Mouse (Mus musculus): ENCODE data around the gene Cryge. TPM values are rescaled to one million over a fixed set of nuclear protein-coding genes. Genes with fewer than 3 reads are reported as not detected.
"Not testable (repeated sequence)": the region's sequence is repeated elsewhere in the genome, so short reads cannot be mapped to it uniquely, and the experiment has no call there.

The Cryge gene
- not detected for total RNA-seq (2018; cell fraction: chromatin; rRNA removed)
- total RNA-seq (2018; cell fraction: cytosol; rRNA removed) = not detected
- not detected for total RNA-seq (2018; cell fraction: nucleus; rRNA removed)
- polyA plus RNA-seq (2018) = not detected in 3 replicates

DNA sequence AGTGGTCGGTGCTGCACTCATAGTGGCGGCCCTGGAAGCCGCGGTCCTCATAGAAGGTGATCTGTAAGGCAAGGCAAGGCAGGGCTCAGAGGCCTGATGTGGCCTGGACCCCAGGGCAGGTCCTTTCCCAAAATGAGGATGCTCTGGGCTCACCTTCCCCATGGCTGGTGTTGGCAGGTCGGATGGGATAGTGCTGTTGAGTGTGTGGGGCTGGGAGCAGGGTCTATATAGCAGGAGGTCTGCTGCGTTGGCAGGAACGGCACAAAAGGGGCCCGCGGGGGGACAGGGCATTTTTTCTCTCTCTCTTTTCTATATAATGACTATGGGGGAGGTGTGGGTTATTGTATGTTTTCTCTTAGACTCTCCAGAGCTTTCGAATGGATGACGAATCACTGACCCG, at the start of gene Cryge:
Gene Cryge, minus strand, starts transcription at position 198 of the 400 bp plus-strand sequence.
- WGBS (ENCODE audit: missing documents) = 92% methylated on average over 7 of the region's 12 CpGs
- not testable (repeated sequence) for H3K4me3 ChIP-seq (ENCODE audit: inconsistent target); H3K27ac ChIP-seq; H3K79me2 ChIP-seq (ENCODE audit: inconsistent target); H3K36me3 ChIP-seq (ENCODE audit: inconsistent target)

DNA sequence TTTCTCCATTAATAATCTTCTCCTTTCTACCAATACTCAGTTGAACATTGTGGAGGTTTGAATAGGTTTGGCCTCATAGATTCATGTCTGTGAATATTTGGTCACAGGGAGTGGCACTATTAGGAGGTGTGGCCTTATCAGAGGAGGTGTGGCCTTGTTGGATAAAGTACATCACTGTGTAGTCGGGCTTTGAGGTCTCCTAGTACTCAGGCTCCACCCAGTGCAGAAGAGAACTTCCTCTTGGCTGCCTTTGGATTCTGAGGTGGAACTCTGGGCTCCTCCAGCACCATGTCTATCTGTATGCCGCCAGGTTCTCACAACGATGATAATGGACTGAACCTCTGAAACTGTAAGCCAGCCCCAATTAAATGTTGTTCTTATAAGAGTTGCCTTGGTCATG, 46.0 kb upstream of the Cryge start:
- Histone ChIP-seq H3K79me2 (ENCODE audit: inconsistent target) (no peaks in the 10 kb centered on the region), H3K27ac (no peak overlapping the region), H3K4me3 (ENCODE audit: inconsistent target) (no peak overlapping the region), H3K36me3 (ENCODE audit: inconsistent target) (no peaks in the 10 kb centered on the region)
- 82% methylated on average over 3 of the region's 3 CpGs for WGBS (ENCODE audit: missing documents)

DNA sequence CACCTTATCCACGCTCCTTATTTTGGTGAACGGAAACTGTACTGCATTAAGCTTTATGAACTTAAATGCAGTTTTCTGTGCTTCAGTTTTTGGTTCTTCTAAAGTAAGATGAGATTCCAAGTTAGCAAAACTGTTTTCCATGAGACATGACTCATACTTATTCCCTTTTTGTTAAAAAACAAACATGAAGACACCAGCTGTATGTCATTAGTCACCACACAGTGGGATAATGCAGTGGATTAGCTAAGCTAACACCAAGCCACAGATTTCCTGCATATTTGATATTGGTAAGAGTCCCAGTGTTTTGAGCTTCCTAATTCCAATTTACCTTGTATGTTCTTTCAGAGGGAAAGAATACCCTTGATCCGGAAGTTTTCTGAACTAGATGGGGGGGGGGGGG, 40.6 kb upstream of the Cryge start:
- Histone ChIP-seq H3K79me2 (ENCODE audit: inconsistent target) (no peaks in the 10 kb centered on the region), H3K4me3 (ENCODE audit: inconsistent target) (no peak overlapping the region), H3K36me3 (ENCODE audit: inconsistent target) (no peaks in the 10 kb centered on the region), H3K27ac (no peak overlapping the region)
- 92% methylated on average over 3 of the region's 3 CpGs for WGBS (ENCODE audit: missing documents)

DNA sequence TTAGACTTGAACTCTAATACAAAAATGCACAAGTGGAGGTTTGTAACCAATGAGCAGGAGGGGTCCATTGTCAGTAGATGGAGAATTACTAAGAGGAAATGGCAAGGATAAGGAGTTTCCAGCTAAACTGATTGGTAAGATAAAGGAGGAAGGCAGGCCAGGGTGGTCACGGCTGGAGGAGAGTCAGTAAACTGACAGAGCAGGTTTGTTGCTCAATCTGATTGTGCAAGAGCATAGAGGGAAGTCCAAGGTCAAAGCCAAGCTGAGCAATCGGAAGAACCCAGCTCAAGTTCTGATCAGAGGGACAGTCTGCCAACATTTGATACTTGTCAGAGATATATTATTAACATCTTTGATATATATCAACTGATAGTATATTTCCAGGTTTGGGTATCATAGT, 39.4 kb upstream of the Cryge start:
- H3K4me3 ChIP-seq (ENCODE audit: inconsistent target) = no peak overlapping the region
- no peak overlapping the region for H3K27ac ChIP-seq
- WGBS (ENCODE audit: missing documents) = 0% methylated on average over 2 of the region's 2 CpGs
- no peaks in the 10 kb centered on the region for H3K36me3 ChIP-seq (ENCODE audit: inconsistent target)
- no peaks in the 10 kb centered on the region for H3K79me2 ChIP-seq (ENCODE audit: inconsistent target)

DNA sequence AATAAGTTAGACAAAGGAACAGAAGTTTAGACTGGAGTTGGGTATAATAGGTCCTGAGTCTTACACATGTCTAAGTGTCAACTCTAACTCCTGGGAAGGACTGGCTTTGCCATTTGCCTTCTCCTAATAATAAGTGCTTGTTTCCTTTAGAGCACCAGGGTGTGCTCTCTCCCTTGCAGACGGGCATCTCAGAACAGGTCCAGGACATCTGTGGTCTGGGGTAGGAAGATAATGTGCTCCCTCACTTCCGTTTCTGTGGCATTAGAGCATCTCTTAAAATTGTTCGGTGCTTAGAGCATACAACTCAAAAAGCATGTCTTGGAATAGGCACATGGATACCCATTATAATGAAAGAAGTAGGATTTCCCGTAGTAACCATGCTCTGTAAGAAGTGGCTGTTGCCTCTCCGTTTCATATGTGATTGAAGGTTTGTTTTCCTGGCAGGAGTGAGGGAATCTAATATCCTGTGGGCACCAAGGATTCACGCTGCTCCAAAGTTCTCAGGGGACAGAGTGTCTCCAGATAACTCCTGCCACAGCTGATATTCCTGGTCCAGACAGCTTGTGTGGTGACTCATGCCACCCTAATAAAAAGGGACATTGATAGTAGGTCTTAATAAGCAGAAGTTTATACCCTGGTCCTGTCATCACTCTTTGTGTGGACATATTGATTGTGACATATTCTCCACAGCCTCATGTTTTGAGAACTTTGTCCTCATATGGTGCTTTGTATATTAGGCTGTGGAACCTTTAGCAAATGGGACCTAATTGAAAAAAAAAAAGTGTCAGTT, 37.8 kb upstream of the Cryge start:
- Histone ChIP-seq H3K27ac (no peak overlapping the region), H3K4me3 (ENCODE audit: inconsistent target) (no peak overlapping the region), H3K36me3 (ENCODE audit: inconsistent target) (no peaks in the 10 kb centered on the region), H3K79me2 (ENCODE audit: inconsistent target) (no peaks in the 10 kb centered on the region)
- 49% methylated on average over 6 of the region's 6 CpGs for WGBS (ENCODE audit: missing documents)

DNA sequence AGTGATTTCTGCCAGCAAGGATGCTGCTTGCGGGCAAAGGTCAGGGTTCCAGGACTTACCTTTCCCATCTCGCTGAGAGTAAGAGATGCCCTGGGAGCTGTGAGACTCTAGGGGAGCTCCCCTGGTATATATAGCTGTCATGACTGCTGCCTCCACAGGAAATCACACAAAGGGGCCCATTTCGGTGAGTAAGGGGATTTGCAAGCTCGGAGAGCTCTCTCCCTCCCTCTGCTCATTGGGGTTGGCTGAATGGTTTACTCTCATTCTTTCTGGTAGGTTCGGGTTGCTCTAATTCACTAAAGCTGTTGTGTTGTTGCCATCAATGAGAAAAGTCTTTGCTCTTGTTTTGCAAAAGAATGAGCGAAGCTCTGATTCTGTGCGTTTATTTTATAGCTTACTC, 31.2 kb upstream of the Cryge start, which contains the start of gene Crygb:
Gene Crygb, minus strand, starts transcription at position 101 of the 400 bp plus-strand sequence.
- Histone ChIP-seq H3K79me2 (ENCODE audit: inconsistent target) (no peaks in the 10 kb centered on the region), H3K36me3 (ENCODE audit: inconsistent target) (no peaks in the 10 kb centered on the region), H3K27ac (no peak within 1 kb of the TSS), H3K4me3 (ENCODE audit: inconsistent target) (no peak within 1 kb of the TSS)
- WGBS (ENCODE audit: missing documents) = 52% methylated on average over 7 of the region's 7 CpGs

DNA sequence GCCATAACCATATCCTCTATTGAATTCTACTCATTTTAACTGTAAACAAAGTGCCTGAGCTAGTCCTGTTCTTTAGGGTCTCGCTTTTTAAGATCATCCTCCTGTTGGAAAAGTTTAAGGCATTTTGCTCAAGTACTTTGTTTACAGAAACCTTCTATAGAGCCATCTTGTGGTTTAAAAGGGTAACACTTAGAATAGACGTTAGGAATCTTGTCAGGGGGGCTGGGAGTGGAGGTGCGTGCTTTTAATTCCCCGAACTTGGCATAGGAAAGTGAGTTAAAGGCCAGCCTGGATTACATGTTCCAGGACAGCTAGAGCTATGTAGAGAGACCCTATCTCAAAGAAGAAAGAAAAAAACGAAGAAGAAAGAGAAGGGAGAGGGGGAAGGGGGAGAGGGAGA, 24.7 kb upstream of the Cryge start:
- H3K27ac ChIP-seq = no peak overlapping the region
- WGBS (ENCODE audit: missing documents) = 29% methylated on average over 4 of the region's 5 CpGs
- no peaks in the 10 kb centered on the region for H3K79me2 ChIP-seq (ENCODE audit: inconsistent target)
- H3K36me3 ChIP-seq (ENCODE audit: inconsistent target) = no peaks in the 10 kb centered on the region
- no peak overlapping the region for H3K4me3 ChIP-seq (ENCODE audit: inconsistent target)

DNA sequence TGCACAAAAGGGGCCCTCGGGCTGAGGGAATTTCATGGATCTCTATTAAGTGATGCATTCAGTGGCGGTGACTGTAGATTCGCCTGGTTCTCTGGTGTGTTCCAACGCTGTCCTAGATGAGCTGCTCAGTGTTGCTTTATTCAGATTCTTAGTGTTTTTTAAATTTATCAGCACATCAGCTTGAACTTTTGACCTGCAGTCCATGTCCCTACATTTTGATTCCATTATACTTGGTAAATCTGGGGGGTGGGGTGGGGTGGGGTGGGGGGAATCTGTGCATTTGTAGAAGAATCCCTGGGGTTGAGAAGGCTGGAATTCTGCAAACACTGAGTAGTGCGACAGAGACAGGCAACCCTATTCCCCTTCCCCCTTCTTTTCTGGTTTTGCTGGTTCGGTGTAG, 22.6 kb upstream of the Cryge start, which contains the start of gene Crygc:
Gene Crygc, minus strand, starts transcription at position 101 of the 400 bp plus-strand sequence.
- no peak within 1 kb of the TSS for H3K27ac ChIP-seq
- no peaks in the 10 kb centered on the region for H3K36me3 ChIP-seq (ENCODE audit: inconsistent target)
- no peak within 1 kb of the TSS for H3K4me3 ChIP-seq (ENCODE audit: inconsistent target)
- H3K79me2 ChIP-seq (ENCODE audit: inconsistent target) = no peaks in the 10 kb centered on the region
- WGBS (ENCODE audit: missing documents) = 86% methylated on average over 6 of the region's 6 CpGs

DNA sequence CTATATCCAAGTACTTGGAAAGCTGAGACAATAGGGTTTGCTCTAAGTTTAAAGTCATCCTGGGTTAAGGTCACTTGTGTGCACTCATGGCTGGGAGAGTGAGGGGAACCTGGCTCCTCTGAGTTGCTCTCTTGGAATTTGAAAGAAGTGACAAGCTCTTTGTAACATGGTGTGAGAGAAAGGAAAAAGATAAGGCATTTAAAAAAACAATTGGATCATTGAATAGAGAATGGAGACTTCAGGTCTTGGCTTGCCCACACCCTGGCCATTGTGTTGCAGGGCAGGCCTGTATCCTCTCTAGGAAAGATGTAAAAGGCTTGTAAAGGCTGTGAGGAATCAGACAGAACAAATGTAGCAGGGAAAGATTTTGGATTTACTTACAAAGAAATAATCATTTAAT, 16.9 kb upstream of the Cryge start:
- Histone ChIP-seq H3K4me3 (ENCODE audit: inconsistent target) (no peak overlapping the region), H3K27ac (no peak overlapping the region), H3K36me3 (ENCODE audit: inconsistent target) (no peaks in the 10 kb centered on the region), H3K79me2 (ENCODE audit: inconsistent target) (no peaks in the 10 kb centered on the region)

DNA sequence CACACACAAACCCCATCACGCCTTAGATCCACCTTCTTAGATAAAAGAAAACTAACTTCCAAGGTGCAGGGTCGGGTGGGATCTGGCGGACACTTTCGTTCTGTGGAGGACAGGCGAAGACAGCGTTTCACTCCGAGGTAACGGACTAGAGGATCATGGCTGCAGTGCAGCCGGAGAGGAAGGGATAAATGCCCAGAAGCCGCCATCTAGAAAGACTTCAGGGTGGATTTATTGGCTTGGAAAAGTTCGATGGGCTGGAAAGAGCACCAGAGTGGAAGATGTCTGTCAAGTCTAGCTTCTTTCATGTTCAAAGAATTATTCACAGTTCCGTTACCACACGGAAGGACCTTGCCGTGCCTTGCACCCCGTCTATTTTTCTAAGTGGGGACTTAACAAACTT, 13.3 kb upstream of the Cryge start:
- Histone ChIP-seq H3K36me3 (ENCODE audit: inconsistent target) (no peaks in the 10 kb centered on the region), H3K4me3 (ENCODE audit: inconsistent target) (no peak overlapping the region), H3K27ac (no peak overlapping the region), H3K79me2 (ENCODE audit: inconsistent target) (no peaks in the 10 kb centered on the region)
- 86% methylated on average over 15 of the region's 15 CpGs for WGBS (ENCODE audit: missing documents)

DNA sequence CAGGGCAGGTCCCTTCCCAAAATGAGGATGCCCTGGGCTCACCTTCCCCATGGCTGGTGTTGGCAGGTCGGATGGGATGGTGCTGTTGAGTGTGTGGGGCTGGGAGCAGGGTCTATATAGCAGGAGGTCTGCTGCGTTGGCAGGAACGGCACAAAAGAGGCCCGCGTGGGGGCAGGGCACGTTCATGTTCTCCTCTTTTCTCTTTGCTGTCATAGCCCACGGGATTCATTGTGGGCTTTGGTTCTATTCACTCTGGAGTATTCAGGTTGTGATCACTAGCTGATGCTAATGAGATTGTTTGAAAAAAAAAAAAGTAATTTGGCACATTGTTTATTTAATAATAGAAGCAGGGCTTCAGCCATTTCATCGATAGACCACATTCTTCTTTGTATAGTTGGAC, 12.4 kb upstream of the Cryge start, which contains the start of gene Crygd:
Gene Crygd, minus strand, starts transcription at position 101 of the 400 bp plus-strand sequence.
- no peaks in the 10 kb centered on the region for H3K36me3 ChIP-seq (ENCODE audit: inconsistent target)
- H3K4me3 ChIP-seq (ENCODE audit: inconsistent target) = no peak within 1 kb of the TSS
- WGBS (ENCODE audit: missing documents) = 90% methylated on average over 4 of the region's 8 CpGs
- H3K27ac ChIP-seq = no peak within 1 kb of the TSS
- no peaks in the 10 kb centered on the region for H3K79me2 ChIP-seq (ENCODE audit: inconsistent target)

DNA sequence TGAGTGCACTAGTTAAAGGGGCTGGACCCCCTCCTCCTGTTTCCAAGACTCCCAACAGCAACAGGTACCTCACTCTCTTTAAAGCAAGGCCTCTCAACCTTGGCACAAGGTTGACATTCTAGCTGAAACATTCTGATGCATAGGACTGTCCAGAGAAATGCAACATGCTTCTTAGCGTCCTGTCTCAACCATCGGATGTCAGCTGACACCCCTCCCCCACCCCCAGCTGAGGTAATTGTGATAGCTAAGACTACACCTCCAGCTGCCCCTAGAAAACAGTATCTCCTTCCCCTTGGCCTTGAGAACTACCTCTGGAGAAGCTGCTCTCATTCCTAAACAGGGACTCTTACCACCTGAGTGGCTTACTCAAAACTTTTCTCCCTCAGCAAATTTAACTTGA, 1.2 kb upstream of the Cryge start:
- WGBS (ENCODE audit: missing documents) = 62% methylated on average over 2 of the region's 2 CpGs
- Histone ChIP-seq H3K36me3 (ENCODE audit: inconsistent target) (no peaks in the 10 kb centered on the region), H3K4me3 (ENCODE audit: inconsistent target) (no peak overlapping the region), H3K79me2 (ENCODE audit: inconsistent target) (no peaks in the 10 kb centered on the region), H3K27ac (no peak overlapping the region)

DNA sequence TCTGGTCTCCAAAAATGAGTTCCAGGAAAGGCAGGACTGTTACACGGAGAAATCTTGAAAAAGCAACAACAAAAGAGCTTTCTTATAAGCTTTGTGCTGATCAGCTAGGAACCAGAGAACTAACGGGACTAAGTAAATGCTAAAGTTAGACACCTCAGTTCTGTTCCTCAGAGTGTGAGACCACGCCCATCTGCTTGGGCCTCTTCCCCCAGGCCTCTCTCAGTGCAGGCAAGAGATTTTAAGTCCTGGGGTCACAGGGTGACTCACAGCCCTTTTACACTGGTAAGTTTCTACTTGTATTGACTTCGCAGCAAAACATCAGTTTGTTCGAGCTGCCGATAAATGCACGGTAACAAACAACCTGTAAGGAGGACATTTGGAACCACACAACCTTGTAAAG, 747 bp upstream of the Cryge start:
- Histone ChIP-seq H3K36me3 (ENCODE audit: inconsistent target) (no peaks in the 10 kb centered on the region), H3K27ac (no peak overlapping the region), H3K79me2 (ENCODE audit: inconsistent target) (no peaks in the 10 kb centered on the region), H3K4me3 (ENCODE audit: inconsistent target) (no peak overlapping the region)
- WGBS (ENCODE audit: missing documents) = 84% methylated on average over 7 of the region's 7 CpGs

DNA sequence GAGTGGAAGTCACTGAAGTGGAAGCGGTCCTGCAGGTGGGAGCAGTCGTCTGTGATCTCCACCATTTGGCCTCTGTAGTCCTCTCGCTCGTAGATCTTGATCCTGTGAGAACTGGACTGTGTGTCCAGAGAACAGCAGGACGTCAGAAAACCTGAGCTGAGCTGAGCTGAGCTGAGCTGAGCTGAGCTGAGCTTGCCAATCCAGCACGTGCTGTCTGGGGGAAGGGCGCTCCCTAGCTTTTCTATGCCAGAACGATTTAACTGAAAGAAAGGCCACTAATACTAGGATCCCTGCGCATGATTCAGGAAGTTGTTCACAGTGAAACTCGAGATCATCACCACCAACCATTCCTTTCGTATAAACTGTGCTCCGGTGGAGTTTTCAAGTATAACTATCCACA, 2.2 kb downstream of the Cryge start:
- 72% methylated on average over 10 of the region's 12 CpGs for WGBS (ENCODE audit: missing documents)
- Histone ChIP-seq H3K79me2 (ENCODE audit: inconsistent target) (no peaks in the 10 kb centered on the region), H3K27ac (no peak overlapping the region), H3K36me3 (ENCODE audit: inconsistent target) (no peaks in the 10 kb centered on the region), H3K4me3 (ENCODE audit: inconsistent target) (no peak overlapping the region)

DNA sequence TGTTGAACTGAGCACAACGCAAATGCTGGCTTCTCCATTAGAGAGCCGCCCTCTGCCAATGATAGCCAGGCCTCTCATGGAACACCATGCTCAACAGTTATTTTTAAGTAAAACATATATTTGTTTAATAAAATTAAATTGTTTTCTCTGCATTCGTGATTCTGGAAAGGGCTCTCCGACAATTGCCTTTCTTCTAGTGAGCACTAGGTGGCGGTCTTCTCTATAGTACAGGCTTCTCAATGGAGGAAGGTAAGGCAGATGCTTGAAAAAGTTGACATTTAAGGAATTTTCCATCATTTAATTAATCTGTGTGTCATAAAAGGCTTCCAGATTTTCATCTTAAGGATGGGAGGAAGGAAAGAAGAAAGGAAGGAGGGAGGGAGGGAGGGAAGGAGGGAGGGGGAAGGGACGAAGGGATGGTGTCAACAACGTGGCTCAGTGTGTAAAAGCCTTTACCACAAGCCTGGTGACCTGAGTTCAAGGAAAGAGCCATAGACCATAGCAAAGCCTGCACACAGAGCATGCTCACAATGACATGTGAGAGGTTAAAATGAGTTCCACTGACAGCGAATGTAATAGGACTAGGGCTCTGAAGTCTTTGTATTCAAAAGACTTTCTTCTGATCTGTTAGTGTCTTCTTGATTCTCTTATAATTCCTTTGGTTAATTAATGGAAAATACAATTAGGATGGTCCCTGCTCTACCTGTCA, 4.4 kb downstream of the Cryge start:
- Histone ChIP-seq H3K79me2 (ENCODE audit: inconsistent target) (no peaks in the 10 kb centered on the region), H3K27ac (no peak overlapping the region), H3K36me3 (ENCODE audit: inconsistent target) (no peaks in the 10 kb centered on the region), H3K4me3 (ENCODE audit: inconsistent target) (no peak overlapping the region)
- 38% methylated on average over 8 of the region's 8 CpGs for WGBS (ENCODE audit: missing documents)

All from macrophage (primary cell).